Mouse (Mus musculus) kidney, adult 9 months (tissue): Measurements from ENCODE around the gene Rab25.

Source experiments
- DNase-seq: peaks from one replicate; pipeline ENCODE4 v3.0.0; 2022

Gene Rab25

DNA sequence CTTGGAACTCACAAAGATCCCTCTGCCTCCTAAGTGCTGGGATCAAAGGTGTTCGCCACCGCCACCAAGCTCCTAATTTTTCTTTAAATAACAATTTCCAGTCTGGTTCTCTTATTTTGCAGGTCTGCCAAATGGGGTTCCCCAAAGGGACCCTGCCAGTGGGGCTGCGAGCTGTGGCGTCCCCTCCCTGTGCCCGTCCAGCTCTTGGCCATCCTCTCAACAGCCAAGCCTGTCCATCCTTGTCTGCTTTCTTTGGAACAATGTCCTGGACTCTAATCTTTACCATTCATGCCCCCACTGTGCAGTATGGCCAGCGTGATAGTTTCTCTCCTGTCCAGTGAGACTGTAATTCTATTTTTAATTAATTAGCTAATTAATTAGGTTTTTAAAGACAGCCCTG, 26.9 kb downstream of the Rab25 start:
- DNase-seq = no peak

DNA sequence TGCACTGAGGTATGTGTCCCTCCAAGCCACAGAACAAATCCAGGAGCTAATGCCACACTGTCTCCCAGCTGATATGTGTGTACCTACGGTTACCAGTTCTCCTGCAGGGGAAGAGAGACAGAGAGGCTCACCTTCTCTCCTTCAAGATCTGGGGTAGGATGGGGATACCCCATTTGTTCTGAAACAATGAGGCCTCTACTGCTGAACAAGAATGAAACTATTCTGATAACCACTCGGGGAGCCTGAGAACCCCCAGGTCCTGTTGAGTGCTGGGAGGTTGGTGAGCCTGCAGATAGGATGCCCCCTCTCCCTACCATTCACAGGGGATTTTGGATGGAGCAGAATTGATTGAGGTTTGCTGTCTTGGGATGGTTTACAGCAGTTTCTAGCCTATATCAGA, 28.0 kb downstream of the Rab25 start:
- no peak for DNase-seq

DNA sequence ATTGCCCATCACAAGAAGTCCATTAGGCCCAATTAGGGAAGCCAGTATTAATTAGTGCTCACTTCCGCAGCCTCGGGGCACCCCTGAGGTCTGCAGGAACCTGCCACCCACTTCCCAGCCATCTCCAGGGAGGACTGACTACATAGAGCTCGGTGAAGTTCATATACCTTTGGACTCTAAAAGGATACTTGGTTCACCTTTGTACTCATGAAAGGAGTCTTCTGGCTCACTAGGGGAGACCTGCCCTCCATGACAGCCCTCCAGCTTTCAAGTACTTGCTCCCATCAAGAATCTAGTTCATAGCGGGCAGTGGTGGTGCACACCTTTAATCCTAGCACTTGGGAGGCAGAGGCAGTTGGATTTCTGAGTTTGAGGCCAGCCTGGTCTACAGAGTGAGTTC, 29.7 kb downstream of the Rab25 start:
- peak; percentile 52 for DNase-seq

DNA sequence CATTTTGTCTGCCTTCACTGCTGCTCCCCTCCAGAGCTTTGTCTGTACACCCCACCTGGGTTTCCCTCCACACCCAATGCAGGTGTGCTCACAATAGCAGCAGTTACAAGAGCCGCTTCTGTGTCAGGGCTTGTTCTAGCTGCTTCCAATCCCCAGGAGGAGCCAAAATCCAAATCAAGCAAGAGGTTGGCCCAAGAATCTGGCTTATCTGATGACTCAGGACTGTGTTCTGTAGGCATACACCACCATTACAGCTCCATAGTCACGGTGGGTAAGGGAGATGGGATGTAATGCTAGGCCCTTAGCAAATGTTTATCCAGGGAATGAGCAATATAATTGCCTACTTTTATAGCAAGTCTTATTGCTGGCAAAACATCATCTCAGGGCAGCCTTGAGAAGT, 31.7 kb downstream of the Rab25 start:
- DNase-seq = no peak

DNA sequence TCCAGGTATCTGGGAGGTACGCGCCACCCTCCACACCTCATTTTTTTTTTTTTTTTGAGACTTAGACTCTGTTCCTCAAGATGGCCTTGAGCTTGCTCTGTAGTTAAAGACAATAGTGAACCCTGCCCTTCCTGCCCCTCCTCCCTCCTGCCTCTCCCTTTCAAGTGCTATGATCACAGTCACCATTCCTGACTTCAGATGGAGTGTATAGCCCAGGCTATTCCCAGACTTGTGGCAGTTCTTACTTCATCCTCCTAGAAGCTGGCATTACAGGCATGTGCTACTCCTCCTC, 33.1 kb downstream of the Rab25 start:
- DNase-seq = no peak

DNA sequence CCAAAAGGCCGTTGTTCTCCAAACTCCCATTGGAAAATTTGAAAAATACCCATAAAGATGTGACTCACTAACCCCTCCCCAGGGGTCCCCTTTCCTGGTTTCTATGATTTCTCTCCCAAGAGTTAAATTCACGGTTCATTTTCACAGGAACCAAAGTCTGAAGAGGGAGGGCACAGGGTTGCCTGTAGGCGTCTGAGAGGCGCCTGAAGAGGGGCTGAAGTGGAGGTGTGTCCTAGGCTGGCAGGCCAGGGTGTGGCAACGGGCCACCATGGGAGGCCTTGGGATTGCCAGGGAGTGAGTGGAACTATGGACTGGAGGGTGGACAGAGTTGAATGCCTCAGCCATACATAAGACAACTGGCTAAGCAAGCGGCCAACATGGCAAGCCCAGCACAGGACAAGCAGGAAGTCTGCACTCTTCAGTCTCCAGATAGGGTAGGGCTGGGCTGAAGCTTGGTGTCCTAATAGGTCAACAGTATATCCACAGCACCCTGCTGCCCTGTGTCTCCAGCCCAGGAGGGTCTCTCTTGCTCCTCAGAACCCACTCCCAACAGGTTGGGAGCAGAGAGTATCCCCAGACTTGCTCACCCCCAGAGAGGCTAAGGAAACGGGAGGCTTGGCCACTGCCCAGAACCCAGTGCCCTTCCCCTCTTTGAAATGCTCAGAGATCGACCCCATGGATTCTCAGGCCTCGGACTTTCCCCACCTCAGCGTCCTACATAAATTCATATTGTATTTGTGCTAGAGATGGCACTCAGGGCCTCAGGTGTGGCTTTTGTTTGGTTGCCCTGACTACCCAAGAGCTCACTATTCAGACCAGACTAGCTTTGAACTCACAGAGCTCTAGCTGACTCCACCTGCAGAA, 33.6 kb downstream of the Rab25 start:
- DNase-seq = no peak

DNA sequence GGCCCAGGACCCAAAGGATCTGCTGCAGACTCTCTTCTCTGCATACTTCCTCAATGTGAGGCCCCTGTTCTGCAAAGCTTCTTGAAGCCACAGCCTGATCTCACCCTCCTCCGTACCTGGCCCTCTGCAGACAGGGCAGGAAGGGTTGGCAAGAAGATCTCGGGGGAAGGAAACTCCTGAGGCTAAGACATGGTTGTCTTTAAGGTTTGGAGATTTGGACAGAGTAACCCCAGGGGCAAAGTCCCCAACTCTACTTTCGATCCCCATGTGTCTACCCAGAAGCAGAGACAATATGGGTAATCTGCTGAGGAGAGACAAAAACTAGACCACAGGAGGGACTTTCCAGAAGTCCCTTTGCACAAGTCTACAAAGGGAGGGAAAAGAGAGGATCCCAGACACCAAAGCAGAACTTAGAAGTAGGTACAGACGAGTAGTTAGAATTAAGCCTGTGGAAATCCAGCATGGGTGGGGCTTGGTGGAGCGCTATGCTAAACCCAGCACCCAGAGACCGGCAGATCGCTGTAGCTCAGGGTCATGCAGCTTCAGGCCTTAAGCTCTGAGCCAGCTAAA, 34.5 kb downstream of the Rab25 start:
- no peak for DNase-seq

DNA sequence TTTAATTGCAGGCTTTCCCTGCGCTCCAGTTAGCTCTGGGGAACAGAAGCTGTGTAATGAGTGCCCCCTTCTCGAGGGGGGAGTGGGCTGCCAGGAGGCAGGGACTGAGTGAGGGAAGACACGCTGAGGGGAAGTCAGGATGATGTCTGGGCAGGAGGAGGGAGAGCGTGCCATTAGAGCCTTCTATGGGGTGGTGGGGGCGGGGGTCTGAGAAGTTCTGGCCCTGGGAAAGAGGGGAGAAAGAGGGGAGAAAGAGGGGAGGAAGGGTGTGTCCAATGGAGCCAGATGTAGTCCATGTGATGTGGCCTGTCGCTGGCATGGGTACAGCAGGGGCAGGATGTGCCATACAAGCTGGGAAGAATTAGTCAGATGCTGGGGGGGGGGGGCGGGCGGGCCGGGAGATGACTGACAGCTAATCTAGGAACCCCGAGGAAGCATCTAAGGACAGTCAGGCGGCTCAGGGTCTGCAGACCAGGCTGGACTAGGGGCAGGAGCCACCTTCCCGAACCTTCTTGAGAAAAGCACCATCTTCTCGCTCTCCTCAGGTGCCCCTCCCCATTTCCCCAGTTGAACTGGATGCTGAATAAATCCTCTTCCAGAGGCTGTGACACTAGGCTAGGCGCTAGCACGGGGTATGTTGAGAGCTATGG, 35.1 kb downstream of the Rab25 start:
- DNase-seq = no peak

DNA sequence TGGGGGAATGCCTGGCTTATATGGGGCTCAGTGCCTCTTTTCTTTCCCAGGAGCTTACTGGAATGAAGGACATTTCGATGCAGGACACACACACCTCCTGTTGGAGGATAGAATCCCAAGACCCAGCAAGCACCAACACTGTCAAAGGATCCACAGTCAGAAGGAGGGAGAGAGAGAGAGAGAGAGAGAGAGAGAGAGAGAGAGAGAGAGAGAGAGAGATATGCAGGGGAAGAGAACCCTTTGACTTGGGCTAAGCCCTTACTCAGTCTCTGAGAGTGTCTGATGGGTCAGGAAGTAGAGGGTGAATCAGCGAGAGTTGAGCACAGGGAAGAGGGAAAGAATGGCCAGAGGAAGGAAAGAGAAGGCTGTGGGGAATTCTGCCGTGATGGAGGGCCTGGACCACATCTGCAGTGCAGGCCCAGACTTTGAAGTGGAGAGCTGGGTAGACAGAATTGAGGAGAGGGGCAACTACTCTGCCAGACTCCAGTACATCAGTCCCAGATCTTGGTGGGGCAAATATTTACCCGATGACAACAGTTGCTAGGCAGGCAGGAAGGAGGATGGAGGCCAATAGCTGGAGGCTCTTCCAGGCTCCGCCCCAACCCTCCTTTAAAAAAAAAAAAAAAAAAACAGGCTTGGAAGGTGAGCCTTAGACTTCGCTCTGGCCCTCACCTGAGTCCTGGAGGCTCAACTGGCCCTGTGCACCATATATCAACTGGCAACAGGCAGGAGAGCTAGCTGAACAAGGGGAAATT, 35.8 kb downstream of the Rab25 start:
- DNase-seq = no peak

DNA sequence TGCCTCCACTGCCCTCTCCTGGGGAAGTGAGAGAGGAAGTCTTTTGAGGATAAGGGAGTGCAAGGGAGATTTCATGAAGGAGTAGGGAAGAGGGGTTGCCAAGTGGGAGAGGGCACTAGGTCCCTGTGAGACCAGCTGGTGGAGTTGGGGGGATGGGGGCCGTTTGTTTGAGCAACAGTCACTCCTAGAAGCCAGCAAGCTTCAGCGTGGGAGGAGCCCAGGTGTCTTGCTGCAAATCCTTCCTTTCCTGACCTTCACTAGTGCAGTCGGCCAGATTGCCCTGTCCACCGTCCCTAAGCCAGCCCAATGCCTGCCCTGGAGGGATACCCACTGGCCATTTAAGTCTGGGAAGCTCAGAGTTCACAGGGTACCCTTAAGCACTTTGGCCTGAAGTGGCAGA, 36.5 kb downstream of the Rab25 start:
- DNase-seq = no peak

DNA sequence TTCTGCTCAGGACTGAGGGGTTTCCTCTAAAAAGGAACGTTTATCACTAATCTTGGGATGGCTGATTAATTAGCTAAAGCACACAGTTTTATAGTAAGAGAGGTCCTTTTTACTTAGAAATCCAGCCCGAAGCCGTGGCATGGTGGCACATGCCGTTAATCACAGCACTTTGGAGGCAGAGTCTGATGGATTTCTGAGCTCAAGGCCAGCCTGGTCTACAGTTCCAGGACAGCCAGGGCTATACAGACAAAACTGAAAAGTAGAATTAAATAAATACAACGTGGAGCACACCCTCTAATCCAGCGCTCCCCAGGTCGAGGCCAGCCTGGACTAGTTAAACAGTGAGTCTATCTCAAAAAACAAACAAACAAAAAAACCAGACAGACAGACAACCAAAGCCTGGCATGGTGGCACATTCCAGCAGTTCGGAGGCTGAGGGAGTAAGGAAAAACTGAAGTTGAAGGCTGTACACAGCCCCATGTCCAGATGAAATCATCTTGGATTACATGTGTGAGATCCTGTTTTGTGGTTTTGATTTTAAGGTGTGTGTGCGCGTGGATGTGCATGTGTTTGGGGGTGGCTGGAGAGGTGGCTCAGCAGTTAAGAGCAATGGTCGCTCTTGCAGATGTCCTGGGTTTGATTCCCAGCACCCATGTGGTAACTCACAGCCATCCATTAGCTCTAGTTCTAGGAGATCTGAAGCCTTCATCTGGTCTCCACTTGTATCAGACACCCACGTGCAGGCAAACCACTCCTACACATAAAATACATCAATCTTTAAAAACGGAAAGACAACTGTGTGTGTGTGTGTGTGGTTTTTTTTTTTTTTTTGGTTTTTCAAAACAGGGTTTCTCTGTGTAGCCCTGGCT, 37.4 kb downstream of the Rab25 start:
- no peak for DNase-seq

DNA sequence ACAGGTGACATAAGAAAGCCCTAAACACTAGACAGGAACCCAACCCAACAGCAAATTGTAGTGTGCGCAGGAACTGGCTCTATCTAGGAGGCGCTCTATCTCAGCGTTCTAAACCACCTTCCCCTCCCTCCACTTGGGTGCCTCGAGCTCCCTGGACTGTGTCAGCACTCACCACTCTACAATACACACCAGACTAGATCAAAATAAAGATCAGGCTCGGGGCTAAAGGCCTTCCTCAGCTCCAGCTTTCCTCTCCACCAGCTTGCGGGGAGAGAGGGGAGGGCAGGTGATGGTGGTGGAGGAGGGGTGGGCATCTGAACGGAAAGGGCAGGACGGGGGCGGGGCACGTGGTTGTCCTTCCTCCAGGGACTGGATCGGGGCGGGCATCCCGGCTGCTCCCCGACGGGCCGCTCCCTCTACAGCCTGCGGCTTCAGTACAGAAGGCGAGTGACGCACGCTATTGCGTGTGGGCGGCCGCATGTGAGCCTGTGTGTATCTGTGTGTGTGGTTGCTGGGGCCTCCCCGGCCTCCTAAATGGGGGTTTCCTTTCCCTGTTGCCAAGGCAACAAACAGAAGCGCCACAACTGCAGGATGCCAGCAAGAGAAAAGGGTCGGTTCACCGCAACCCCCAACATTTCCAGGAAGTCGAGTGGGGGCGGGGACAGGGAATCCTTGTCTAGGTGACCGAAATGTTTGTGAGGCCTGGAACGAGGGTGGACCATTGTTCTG, 38.2 kb downstream of the Rab25 start, which contains the start of gene Lmna:
Gene Lmna (minus strand): TSS at position 265 of the 729 bp plus-strand sequence.
- DNase-seq = peak; percentile 95

DNA sequence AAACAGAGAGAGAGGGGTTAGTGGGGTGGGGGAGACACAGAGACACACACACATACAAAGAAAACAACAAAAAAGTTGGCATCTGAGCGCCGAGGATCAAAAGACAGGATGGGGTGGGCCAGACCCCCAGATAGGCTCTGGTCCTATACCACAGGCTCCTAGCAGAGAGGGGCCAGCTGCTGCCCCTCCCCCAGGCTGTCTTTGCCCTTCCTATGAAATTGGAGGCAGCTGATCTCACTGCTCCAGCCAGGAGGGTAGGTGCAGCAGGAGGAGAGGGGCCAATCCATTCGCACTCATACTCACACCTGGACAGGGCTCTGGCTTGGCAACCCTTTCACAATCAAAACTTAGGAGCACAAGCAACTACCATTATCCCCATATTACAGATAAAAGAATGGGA, 38.9 kb downstream of the Rab25 start:
- DNase-seq = no peak

DNA sequence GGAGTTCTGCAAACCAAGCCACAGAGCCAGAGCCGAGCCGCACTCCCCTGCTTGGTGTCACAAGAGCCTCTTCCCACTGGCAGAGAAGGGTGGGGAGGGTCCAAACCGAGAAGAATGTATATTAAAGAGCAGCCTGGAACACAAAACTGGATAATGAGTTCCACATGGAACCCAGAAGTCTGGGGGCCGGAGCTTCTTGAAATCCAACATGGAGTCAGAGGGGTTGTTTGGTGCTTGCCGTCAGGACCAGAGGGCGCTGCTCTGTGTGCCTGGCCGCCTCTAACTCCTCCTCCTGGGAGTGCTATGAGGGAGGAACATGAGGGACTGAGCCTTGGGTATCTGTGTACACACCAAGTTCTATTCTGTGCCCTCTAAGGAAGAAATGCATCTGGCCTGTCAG, 42.3 kb downstream of the Rab25 start:
- no peak for DNase-seq

DNA sequence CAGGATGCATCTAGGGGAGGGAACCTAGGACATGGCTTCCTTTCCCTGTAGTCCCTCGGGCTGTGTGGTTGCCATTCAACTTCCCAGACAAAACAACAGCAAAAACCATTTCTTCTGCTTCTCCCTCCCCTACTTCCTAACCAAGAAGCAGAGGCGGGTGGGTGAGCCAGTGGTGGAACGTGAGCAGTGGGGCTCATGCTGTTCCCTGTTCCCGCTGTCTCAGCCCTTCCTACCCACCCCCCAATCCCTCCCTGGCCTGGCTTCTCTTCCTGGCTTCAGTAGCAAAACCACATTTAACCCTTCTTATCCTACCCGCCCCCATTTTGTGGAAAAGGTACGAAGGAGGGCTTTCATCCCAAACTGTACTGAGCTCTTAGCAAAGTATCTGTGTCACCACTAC, 43.0 kb downstream of the Rab25 start:
- DNase-seq = no peak

DNA sequence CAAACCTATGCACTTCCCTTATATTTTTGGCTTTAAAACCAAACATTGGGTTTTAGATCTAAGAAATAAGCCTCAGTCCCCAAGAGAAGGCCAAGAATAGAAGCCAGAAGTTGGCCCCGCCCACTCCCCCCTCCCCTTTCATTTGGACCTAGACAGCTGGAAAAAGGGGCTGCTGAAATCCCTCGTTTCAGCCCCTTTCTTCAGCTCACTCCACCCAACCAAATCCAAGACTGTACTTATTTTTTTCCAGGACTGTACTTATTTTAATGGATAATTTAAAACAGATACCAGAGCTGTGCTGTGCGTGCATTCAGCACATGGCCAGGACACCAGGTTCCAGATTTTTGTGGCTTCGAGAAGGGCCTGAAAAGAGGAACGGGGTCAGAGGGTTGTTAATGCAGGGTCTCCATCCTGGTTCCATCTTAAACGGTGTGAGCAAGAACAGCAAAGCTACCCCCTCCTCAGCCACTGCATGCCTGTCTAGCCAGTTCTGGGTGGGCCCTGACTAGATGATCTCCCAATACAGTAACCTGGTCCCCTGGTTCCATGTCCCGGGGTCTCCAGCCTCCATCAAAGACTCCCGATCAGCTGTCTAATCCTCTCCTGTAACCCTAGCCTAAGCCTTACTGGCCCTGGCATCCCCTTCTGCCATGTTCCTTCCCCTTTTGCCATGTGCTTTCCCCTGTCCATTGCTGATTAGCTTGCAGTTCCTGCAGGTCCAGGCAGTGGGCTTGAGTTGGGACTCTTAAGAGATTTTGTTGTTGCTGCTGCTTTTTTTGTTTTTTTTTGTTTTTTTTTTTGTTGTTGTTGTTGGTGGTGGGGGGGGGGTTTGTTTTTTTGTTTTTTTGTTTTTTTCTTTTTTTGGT, 44.0 kb downstream of the Rab25 start:
- DNase-seq = no peak

DNA sequence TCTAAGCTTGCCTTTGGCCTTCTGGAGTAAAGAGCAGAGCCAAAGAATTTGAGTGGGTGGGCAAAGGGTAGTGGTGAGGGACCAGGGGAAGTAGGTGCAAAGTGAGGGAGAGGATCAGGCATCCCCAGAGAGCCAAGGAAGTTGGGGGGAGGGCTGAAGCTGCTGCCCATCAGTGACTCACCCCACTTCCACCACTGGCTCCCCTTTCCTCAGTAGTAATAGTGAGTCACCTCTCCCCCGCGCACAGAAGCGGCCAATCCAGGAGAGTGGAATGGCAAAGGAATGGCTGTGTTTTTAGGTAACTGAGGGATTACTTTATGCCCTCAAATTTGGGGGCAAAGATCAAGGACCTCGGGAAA, 44.6 kb downstream of the Rab25 start:
- DNase-seq = no peak

DNA sequence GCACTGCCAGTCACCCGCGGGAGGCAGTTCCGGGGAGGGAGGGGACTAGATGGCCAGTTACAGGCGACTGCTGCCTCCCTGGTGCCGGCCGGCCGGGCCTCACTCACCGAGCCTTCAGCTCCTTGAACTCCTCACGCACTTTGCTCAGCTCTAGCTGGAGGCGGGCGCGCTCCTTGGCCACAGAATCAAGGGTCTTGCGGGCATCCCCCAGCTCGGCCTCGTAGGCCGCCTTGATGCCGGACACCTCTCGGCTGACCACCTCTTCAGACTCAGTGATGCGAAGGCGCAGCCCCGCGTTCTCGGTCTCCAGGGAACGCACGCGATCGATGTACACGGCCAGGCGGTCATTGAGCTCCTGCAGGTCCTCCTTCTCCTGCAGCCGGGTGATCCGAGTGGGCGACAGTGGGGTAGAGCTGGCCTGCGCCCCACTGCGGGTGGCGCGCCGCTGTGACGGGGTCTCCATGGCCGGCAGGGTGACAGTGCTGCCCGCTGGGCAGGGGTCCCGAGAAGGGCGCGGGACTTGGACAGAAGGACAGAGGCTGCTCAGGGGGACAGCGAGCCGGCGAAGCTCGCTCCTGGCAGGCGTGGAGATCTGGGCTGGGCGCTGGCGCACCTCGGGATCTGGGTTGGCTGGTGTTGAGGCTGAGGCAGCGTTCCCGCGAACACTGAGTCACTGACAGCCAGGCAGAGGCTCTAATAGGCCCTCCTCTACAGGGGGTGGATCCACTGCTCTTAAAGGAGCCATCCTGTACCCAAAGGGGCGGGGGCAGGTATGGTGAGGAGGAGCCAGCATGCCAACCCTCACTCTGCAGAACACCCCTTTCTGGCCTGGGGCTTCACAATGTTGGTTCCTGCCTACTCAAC, 45.2 kb downstream of the Rab25 start:
- peak; percentile 96 for DNase-seq

DNA sequence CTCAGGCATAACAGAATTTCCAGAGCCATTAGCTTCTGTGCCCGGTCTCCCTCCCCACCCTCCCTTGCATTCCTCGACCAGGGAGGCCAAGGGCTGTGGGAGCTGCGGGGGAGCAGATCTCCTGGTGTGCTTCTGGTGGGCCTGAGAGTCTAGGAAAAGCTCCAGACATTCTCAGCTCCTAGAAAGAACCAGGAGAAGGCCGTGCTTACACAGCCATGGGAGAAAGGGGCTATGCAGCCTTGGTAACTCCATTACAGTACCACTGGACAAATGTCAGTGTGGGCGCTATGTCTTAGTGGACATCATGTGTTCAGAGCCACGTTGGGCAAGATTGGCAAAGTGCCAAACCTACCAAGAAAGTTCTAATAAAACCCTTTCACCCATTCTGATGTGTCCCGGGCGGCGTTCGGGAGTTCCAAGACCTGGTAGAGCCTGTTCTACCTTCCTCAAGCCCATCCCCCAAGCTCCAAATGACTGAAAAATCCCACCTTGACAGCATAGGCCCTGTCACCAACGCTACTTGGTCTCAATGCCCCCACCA, 46.0 kb downstream of the Rab25 start:
- peak; percentile 64 for DNase-seq
